Mouse (Mus musculus) neural tube, embryonic 14.5 days (tissue): ENCODE measurements around the gene F12. TPM values are rescaled to one million over a fixed set of nuclear protein-coding genes. Genes with fewer than 3 reads are reported as not detected.

Experiments
- ATAC-seq: fragments of 200-750 bp; cut with Nextera tagmentation; 2 replicates; pipeline ENCODE4 v1.8.0; 2017; ENCODE audit warnings: low read depth, mild to moderate bottlenecking, moderate TSS enrichment, moderate library complexity
- H3K27ac ChIP-seq: fragments of 300-500 bp; sonication (generic); 2 replicates; pipeline ENCODE4 v1.5.1; 2014; ENCODE audit warnings: low read depth, mild to moderate bottlenecking, control low read depth, low read length, moderate library complexity, mixed read lengths
- H3K27me3 ChIP-seq: fragments of 300-500 bp; sonication (generic); 2 replicates; pipeline ENCODE4 v1.6.1; 2014; ENCODE audit warnings: low read length; ENCODE audit not compliant: control insufficient read depth, insufficient read depth
- H3K36me3 ChIP-seq: fragments of 300-500 bp; sonication (generic); 2 replicates; pipeline ENCODE4 v1.6.1; 2014; ENCODE audit warnings: low read length, mixed read lengths; ENCODE audit not compliant: control insufficient read depth, insufficient read depth
- H3K4me1 ChIP-seq: fragments of 300-500 bp; sonication (generic); 2 replicates; pipeline ENCODE4 v1.6.1; 2014; ENCODE audit warnings: low read length; ENCODE audit not compliant: control insufficient read depth, insufficient read depth
- H3K4me2 ChIP-seq: fragments of 300-500 bp; sonication (generic); 2 replicates; pipeline ENCODE4 v1.6.1; 2014; ENCODE audit warnings: mild to moderate bottlenecking, low read depth, low read length, control low read depth
- H3K4me3 ChIP-seq: fragments of 300-500 bp; sonication (generic); 2 replicates; pipeline ENCODE4 v1.5.1; 2014; ENCODE audit warnings: low read depth, low read length, control low read depth, mixed read lengths
- H3K9ac ChIP-seq: fragments of 300-500 bp; sonication (generic); replicated peaks from 2 replicates; pipeline ENCODE4 v1.6.1; 2014; ENCODE audit warnings: low read depth, mild to moderate bottlenecking, control low read depth, low read length, mixed read lengths
- H3K9me3 ChIP-seq: fragments of 300-500 bp; sonication (generic); 2 replicates; pipeline ENCODE4 v1.6.1; 2016; ENCODE audit warnings: low read length; ENCODE audit not compliant: control insufficient read depth
- WGBS: fragments of 180-500 bp; shearing (Covaris S2); extraction: QIAGEN DNeasy Blood & Tissue Kit; methylation state at CpG from one replicate; pipeline ENCODE4 v1.1.7; 2014; 5-methylcytosine and 5-hydroxymethylcytosine counted together
- microRNA-seq: library from miRNA; unstranded; fragments of <30 nt; microRNA quantifications from one replicate; pipeline ENCODE4, GENCODE M21; 2016
- polyA plus RNA-seq: library from polyadenylated mRNA; unstranded; fragments of >200 nt; fragmentation: Nextera tagmentation; extraction: Ambion mirVana; gene quantifications from 2 replicates; pipeline ENCODE4 v1.2.1, GENCODE M21; 2014

Gene F12
- polyA plus RNA-seq, 1 experiment from 2014 or later, result not detected

- H3K36me3 ChIP-seq, result no peaks in the 10 kb centered on the region
- H3K4me2 ChIP-seq, result no peak overlapping the region
- ATAC-seq, result no peak
- WGBS, result 76% methylated on average over 8 of the region's 8 CpGs
- H3K9ac ChIP-seq, result no peak overlapping the region
- no peak overlapping the region for H3K27ac ChIP-seq
- H3K9me3 ChIP-seq, result no peaks in the 10 kb centered on the region
- H3K27me3 ChIP-seq, result no peaks in the 10 kb centered on the region
- no peak overlapping the region for H3K4me3 ChIP-seq
- no peaks in the 10 kb centered on the region for H3K4me1 ChIP-seq
Observed at GRCm38 (mm10) chr13:55371007-55371681, 55.4 kb downstream of the F12 start.

- H3K4me3 ChIP-seq, result no peak overlapping the region
- H3K27ac ChIP-seq, result no peak overlapping the region
- no peak for ATAC-seq
- 72% methylated on average over 3 of the region's 3 CpGs for WGBS
- H3K36me3 ChIP-seq, result no peaks in the 10 kb centered on the region
- no peaks in the 10 kb centered on the region for H3K9me3 ChIP-seq
- no peaks in the 10 kb centered on the region for H3K4me1 ChIP-seq
- no peak overlapping the region for H3K9ac ChIP-seq
- H3K4me2 ChIP-seq, result no peak overlapping the region
- no peaks in the 10 kb centered on the region for H3K27me3 ChIP-seq
Observed at GRCm38 (mm10) chr13:55370234-55370633, 56.4 kb downstream of the F12 start.

GRCm38 (mm10) chr13:55369531-55370114 lies 57.0 kb downstream of the F12 start, which contains the start of gene Rgs14:
Gene Rgs14 (plus strand): TSS chr13:55369732.
- no peaks in the 10 kb centered on the region for H3K36me3 ChIP-seq
- H3K4me2 ChIP-seq, result no peak within 1 kb of the TSS
- no peaks in the 10 kb centered on the region for H3K9me3 ChIP-seq
- H3K27ac ChIP-seq, result no peak within 1 kb of the TSS
- H3K4me1 ChIP-seq, result no peaks in the 10 kb centered on the region
- no peak within 1 kb of the TSS for H3K4me3 ChIP-seq
- ATAC-seq, result no peak
- no peaks in the 10 kb centered on the region for H3K27me3 ChIP-seq
- no peak within 1 kb of the TSS for H3K9ac ChIP-seq
- WGBS, result 63% methylated on average over 13 of the region's 13 CpGs

GRCm38 (mm10) chr13:55368401-55368800 lies 58.2 kb downstream of the F12 start:
- no peak overlapping the region for H3K27ac ChIP-seq
- WGBS, result 81% methylated on average over 7 of the region's 7 CpGs
- no peak overlapping the region for H3K9ac ChIP-seq
- ATAC-seq, result no peak
- H3K4me2 ChIP-seq, result no peak overlapping the region
- no peaks in the 10 kb centered on the region for H3K27me3 ChIP-seq
- H3K36me3 ChIP-seq, result no peaks in the 10 kb centered on the region
- no peaks in the 10 kb centered on the region for H3K9me3 ChIP-seq
- H3K4me3 ChIP-seq, result no peak overlapping the region
- H3K4me1 ChIP-seq, result no peaks in the 10 kb centered on the region

Small RNA genes lying within 50 kb of the gene (microRNA-seq; reads per million reads assigned to microRNA genes)
- gene Mir6943, result 0.85 reads per million

Other genes with a start within 250 kb of the F12 start
- gene Nsd1, start 217.0 kb downstream of the F12 start, polyA plus RNA-seq, result 61.9 and 76.8 TPM in 2 replicates
- 316 and 329 TPM in 2 replicates for gene Prelid1, start 106.3 kb downstream of the F12 start, polyA plus RNA-seq
- 99.0 and 101 TPM in 2 replicates for gene Rab24, start 104.8 kb downstream of the F12 start, polyA plus RNA-seq
- 5.7 and 5.9 TPM in 2 replicates for gene Mxd3, start 97.0 kb downstream of the F12 start, polyA plus RNA-seq
- 36.5 and 49.9 TPM in 2 replicates for gene Lman2, start 64.0 kb downstream of the F12 start, polyA plus RNA-seq
- 0.11 and 0.32 TPM in 2 replicates for gene Rgs14, start 57.1 kb downstream of the F12 start, polyA plus RNA-seq
- gene Slc34a1, start 28.6 kb downstream of the F12 start, polyA plus RNA-seq, result 0.19 and 0.32 TPM in 2 replicates
- gene Pfn3, start 11.6 kb downstream of the F12 start, polyA plus RNA-seq, result 0.55 and 1.2 TPM in 2 replicates
- gene Grk6, start 18.3 kb upstream of the F12 start, polyA plus RNA-seq, result 39.0 and 42.1 TPM in 2 replicates
- 5.8 and 6.7 TPM in 2 replicates for gene Prr7, start 37.5 kb upstream of the F12 start, polyA plus RNA-seq
- gene Dbn1, start 61.3 kb upstream of the F12 start, polyA plus RNA-seq, result 376 and 450 TPM in 2 replicates
- 142 and 163 TPM in 2 replicates for gene Pdlim7, start 86.9 kb upstream of the F12 start, polyA plus RNA-seq
- 4.2 and 4.6 TPM in 2 replicates for gene Dok3, start 102.5 kb upstream of the F12 start, polyA plus RNA-seq
- gene Ddx41, start 109.9 kb upstream of the F12 start, polyA plus RNA-seq, result 51.3 and 54.1 TPM in 2 replicates
- 47.1 and 50.1 TPM in 2 replicates for gene Fam193b, start 144.3 kb upstream of the F12 start, polyA plus RNA-seq
- gene Tmed9, start 146.9 kb upstream of the F12 start, polyA plus RNA-seq, result 49.3 and 57.0 TPM in 2 replicates
- gene B4galt7, start 173.1 kb upstream of the F12 start, polyA plus RNA-seq, result 32.7 and 40.4 TPM in 2 replicates
- 112 and 118 TPM in 2 replicates for gene Caml, start 196.2 kb upstream of the F12 start, polyA plus RNA-seq
- gene Ddx46, start 208.2 kb upstream of the F12 start, polyA plus RNA-seq, result 31.2 and 35.4 TPM in 2 replicates